Mouse (Mus musculus) Patski (cell line): ENCODE results near the gene Slc45a3. TPM values are rescaled to one million over a fixed set of nuclear protein-coding genes. Genes with fewer than 3 reads are reported as not detected.

Experiments used
- ATAC-seq: fragments of 100-300 bp; one replicate; pipeline ENCODE4 v1.8.0; 2021
- CTCF ChIA-PET: fragments of 350-600 bp; sonication (Branson Sonifier 250); formaldehyde crosslinking; loops from one replicate; lab custom pipeline; 2022; ENCODE audit warnings: inconsistent platforms; lab: Charles Lee
- POLR2A ChIA-PET: fragments of 350-600 bp; sonication (Branson Sonifier 250); formaldehyde crosslinking; loops from one replicate; lab custom pipeline; 2022; ENCODE audit warnings: antibody characterized with exemption, inconsistent platforms; lab: Charles Lee
- DNase-seq: peaks from one replicate; pipeline ENCODE4 v3.0.0-alpha.2; 2011; ENCODE audit warnings: low read depth, low spot score
- H3K27me3 ChIP-seq: fragments of 371-371 bp; one replicate; pipeline ENCODE4 v1.5.1; 2021
- CTCF ChIP-seq: fragments of 100-300 bp; IDR thresholded peaks from one replicate; pipeline ENCODE4 v1.5.1; 2021
- in situ Hi-C: fragments of 300-500 bp; cut with MboI; formaldehyde crosslinking; loops from 3 replicates; pipeline ENCODE4 v1.11.1; 2018; ENCODE audit warnings: low pct_unique_long_range_greater_than_20kb, mixed read lengths
- polyA plus RNA-seq: library from polyadenylated mRNA; unstranded; gene quantifications from one replicate; pipeline ENCODE4 v1.2.3, GENCODE M21; 2021

Slc45a3 gene
- polyA plus RNA-seq, 1 experiment from 2014 or later, result 0.65 TPM

DNA sequence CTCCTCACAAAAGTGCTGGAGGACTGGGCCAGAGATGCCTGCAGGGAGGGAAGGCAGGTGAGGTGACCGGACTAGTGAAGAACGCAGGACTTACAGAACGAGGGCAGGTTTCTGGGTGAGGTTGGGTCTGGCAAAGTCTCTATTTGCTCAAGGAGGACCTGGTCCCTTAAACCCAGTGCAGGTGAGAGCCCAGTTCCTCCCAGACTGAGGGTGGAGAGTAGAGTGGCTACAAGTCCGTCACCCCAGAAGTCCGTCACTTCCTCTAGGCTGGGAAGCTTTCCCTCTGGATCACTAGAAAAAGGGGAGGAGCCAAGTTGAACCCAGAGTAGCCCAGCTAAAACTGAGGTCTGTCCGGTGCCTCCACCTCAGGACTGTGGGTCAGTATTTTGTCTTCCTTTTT is 11.2 kb downstream of the Slc45a3 start:
- ChIA-PET POLR2A (no interaction called here), CTCF (interaction anchor here (3.5 kb wide), 1 partner anchor 8 kb away, joined by 14 read pairs; no protein-coding TSS in a partner anchor)
- no peak for ATAC-seq
- in situ Hi-C loops, result no loop called here
- DNase-seq, result no peak
- H3K27me3 ChIP-seq, result no peaks in the 10 kb centered on the region
- no peak for TF ChIP-seq CTCF

- in situ Hi-C loops, result loop anchor here (5.0 kb wide), 1 partner anchor 40 kb away; no protein-coding TSS in a partner anchor
- ChIA-PET POLR2A (interaction anchor here (0.6 kb wide), 1 partner anchor 216 kb away, joined by 3 read pairs; no protein-coding TSS in a partner anchor), CTCF (no interaction called here)
- H3K27me3 ChIP-seq, result no peaks in the 10 kb centered on the region
- DNase-seq (no peak), ATAC-seq (no peak)
- no peak for TF ChIP-seq CTCF
Observed at GRCm38 (mm10) chr1:131976886-131977285, 14.1 kb downstream of the Slc45a3 start.

DNA sequence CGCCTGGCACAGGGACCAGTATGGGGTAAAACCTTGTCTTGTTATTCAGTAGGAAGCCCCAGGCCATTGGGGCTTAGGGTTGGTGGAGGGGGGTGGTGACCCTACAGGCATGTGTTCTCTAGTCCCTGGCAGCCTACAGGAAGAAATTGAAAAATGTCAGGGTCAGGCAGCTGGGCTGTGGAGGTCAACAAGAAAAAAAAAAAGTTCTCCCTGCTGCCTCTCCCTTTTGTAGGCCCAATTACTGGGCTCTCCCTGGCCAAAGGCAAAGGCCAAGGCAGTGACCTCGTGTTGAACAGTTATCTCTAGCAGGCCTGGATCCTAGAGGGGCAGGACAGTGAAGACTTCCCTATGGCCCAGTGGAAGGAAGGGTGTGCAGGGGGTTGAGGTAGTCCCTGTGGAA is 17.7 kb downstream of the Slc45a3 start:
- DNase-seq (no peak), ATAC-seq (no peak)
- ChIA-PET POLR2A (interaction anchor here (0.6 kb wide), 1 partner anchor 30 kb away, joined by 3 read pairs; no protein-coding TSS in a partner anchor), CTCF (interaction anchor here (0.6 to 2.8 kb wide), 6 partner anchors 12 to 78 kb away, joined by 3 to 24 read pairs (median 6); no protein-coding TSS in a partner anchor)
- H3K27me3 ChIP-seq, result no peaks in the 10 kb centered on the region
- no peak for TF ChIP-seq CTCF
- in situ Hi-C loops, result no loop called here

DNA sequence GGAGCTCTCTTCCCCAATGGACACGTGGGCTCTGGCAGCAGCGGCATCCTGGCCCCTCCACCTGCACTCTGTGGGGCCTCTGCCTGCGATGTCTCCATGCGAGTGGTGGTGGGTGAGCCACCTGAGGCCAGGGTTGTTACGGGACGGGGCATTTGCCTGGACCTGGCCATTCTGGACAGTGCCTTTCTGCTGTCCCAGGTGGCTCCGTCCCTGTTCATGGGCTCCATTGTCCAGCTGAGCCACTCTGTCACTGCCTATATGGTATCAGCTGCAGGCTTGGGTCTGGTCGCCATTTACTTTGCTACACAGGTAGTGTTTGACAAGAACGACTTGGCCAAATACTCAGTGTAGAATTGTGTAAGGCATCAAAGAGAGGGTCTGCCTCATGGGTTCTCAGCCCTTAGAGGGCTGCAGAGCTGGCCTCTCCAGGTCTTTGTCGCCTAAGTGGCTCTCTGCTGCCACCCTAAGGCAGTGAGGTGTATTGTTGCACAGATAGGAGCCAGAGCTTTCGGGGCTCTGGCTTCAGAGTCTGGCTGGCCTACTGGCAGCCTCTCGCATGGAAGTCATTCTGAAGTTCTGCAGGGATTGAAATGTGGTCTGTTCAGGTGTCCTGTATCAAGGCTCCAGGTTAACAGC is 18.7 kb downstream of the Slc45a3 start:
- in situ Hi-C loops, result no loop called here
- ChIA-PET CTCF (interaction anchor here (1.0 to 3.4 kb wide), 16 partner anchors 8 to 280 kb away, joined by 3 to 31 read pairs (median 8); no protein-coding TSS in a partner anchor), POLR2A (no interaction called here)
- no peak for DNase-seq
- no peaks in the 10 kb centered on the region for H3K27me3 ChIP-seq
- TF ChIP-seq CTCF, result no peak
- ATAC-seq, result no peak

DNA sequence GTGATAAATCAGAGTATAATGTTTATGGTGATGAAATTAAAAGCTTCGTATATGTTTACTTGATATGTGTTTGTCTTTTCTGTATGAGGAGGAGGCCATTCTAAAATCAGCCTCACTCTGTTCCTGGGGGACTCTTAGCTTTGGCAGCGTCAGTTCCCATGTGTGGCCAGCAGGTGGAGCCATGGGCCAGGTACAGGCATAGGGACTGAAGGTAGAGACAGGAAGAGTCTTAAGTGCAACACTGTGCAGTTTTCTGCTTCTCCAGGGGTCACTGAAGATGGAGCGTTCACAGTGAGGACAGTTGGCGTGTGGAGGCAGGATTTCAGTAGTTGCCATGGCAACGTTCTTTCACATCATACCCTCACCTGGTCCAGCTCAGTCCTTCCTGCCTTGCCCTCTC is 20.1 kb downstream of the Slc45a3 start:
- no peak for DNase-seq
- CTCF ChIA-PET, result interaction anchor here (0.7 to 3.4 kb wide), 19 partner anchors 10 to 281 kb away, joined by 3 to 31 read pairs (median 7); no protein-coding TSS in a partner anchor
- POLR2A ChIA-PET, result no interaction called here
- no peak for TF ChIP-seq CTCF
- no peak for ATAC-seq
- no peaks in the 10 kb centered on the region for H3K27me3 ChIP-seq
- in situ Hi-C loops, result no loop called here

DNA sequence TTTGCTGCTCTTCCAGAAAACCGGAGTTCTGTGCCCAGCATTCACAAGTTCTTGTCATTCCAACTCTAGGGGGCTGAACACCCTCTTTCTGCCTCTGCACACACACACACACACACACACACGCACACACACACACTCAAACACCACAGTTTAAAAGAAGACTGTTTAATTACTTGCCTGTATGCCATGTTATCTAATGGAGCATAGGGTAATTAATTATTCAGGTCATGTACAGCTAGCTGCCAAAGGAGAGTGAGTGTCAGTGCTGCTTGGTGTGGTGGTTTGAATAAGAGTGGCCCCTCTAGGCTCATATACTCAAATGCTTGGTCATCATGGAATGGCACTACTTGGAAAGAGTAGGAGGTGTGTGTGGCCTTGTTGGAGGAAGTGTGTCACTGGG is 21.0 kb downstream of the Slc45a3 start:
- DNase-seq (no peak), ATAC-seq (no peak)
- no peaks in the 10 kb centered on the region for H3K27me3 ChIP-seq
- POLR2A ChIA-PET, result no interaction called here
- CTCF ChIA-PET, result interaction anchor here (1.4 to 3.4 kb wide), 5 partner anchors 10 to 63 kb away, joined by 3 to 31 read pairs (median 14); no protein-coding TSS in a partner anchor
- in situ Hi-C loops, result no loop called here
- no peak for TF ChIP-seq CTCF

GRCm38 (mm10) chr1:131987432-131987831 is 24.7 kb downstream of the Slc45a3 start:
- no peak for TF ChIP-seq CTCF
- ChIA-PET POLR2A (interaction anchor here (0.7 kb wide), 1 partner anchor 24 kb away, joined by 3 read pairs; no protein-coding TSS in a partner anchor), CTCF (interaction anchor here (1.2 kb wide), 1 partner anchor 14 kb away, joined by 4 read pairs; no protein-coding TSS in a partner anchor)
- no peak for ATAC-seq
- DNase-seq, result no peak
- in situ Hi-C loops, result no loop called here
- no peaks in the 10 kb centered on the region for H3K27me3 ChIP-seq

GRCm38 (mm10) chr1:131989476-131989875 is 26.7 kb downstream of the Slc45a3 start:
- in situ Hi-C loops, result no loop called here
- DNase-seq (no peak), ATAC-seq (no peak)
- TF ChIP-seq CTCF, result no peak
- ChIA-PET POLR2A (no interaction called here), CTCF (interaction anchor here (0.8 to 1.3 kb wide), 2 partner anchors 8 to 164 kb away, joined by 3 read pairs; no protein-coding TSS in a partner anchor)
- no peaks in the 10 kb centered on the region for H3K27me3 ChIP-seq

- H3K27me3 ChIP-seq, result no peaks in the 10 kb centered on the region
- ATAC-seq (no peak), DNase-seq (no peak)
- in situ Hi-C loops, result no loop called here
- ChIA-PET POLR2A (no interaction called here), CTCF (interaction anchor here (0.8 to 1.3 kb wide), 3 partner anchors 9 to 164 kb away, joined by 3 read pairs; no protein-coding TSS in a partner anchor)
- TF ChIP-seq CTCF, result no peak
Observed at GRCm38 (mm10) chr1:131990083-131990760, 27.5 kb downstream of the Slc45a3 start.

DNA sequence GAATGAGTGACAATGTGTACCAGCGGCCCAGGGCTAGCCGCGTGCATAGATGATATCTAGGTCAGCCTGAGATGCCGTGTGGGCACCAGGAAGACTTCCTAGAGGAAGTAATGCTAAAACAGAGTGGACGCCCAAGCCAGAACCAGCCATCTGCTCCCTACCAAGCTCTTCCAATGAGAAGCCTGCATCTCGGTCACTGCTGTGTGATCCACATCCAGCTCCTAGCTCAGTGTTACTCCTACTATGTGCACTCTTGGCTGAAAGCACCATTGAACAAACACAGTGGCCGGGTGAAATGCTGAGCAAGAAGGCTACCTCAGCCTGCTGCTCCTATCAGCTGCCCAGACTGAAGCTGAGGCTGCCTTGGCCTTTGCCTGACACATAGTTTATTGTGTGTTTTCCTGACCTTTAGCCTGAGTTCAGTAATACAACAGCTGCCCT is 29.8 kb downstream of the Slc45a3 start:
- POLR2A ChIA-PET, result interaction anchor here (1.2 kb wide), 1 partner anchor 15 kb away, joined by 4 read pairs; the partner anchor contains the start of gene Elk4
- ATAC-seq, result no peak
- CTCF ChIA-PET, result interaction anchor here (5.3 kb wide), 1 partner anchor 10 kb away, joined by 31 read pairs; no protein-coding TSS in a partner anchor
- in situ Hi-C loops, result no loop called here
- H3K27me3 ChIP-seq, result no peaks in the 10 kb centered on the region
- no peak for TF ChIP-seq CTCF
- DNase-seq, result no peak
